Mouse (Mus musculus) spleen, adult 2 months (tissue): Measurements from ENCODE around the gene Sod2.
"Not testable (repeated sequence)": the region's sequence is repeated elsewhere in the genome, so short reads cannot be mapped to it uniquely, and the experiment has no call there.

Experiments
- CTCF ChIP-seq: fragments of 200-500 bp; IDR thresholded peaks from 2 replicates; pipeline ENCODE4 v1.5.1; 2011; ENCODE audit warnings: mild to moderate bottlenecking, inconsistent platforms; ENCODE audit not compliant: insufficient read depth, insufficient read length, insufficient replicate concordance; ENCODE audit errors: extremely low read depth
- POLR2A ChIP-seq: fragments of 200-500 bp; IDR thresholded peaks from 2 replicates; pipeline ENCODE4 v1.6.1; 2011; ENCODE audit warnings: low read depth, low read length, inconsistent platforms

DNA sequence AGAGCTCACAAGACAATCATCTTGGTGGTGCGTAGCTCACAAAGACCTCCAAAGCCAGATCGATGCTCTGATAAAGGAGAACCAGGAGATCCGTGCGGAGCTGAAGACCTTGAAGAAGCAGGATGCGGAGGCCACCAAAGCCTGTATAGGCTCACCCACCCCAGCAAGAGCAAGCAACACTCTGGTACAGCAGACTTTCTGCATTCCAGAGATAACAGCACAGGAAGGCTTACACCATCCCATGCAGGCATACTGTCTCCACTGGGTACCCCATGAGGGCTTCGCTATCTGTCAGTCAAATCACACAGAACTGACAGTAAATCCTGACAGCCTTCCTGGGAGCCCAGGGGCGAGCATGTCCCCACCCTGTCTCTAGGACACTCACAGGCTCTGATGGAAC is 56.2 kb downstream of the Sod2 start:
- TF ChIP-seq POLR2A, CTCF: not testable (repeated sequence)
